ENCODE assay signal across 28 mouse cellular contexts in genomic region chr8:105077071-105077470, GRCm38 (mm10). TPM values are rescaled to one million over a fixed set of nuclear protein-coding genes. Genes with fewer than 3 reads are reported as not detected.
DNase-seq lines count a peak whose midpoint lies in the region; TF ChIP-seq lines count a peak whose summit lies in the region.
"Had no signal": no experiment of that assay in that cellular context is flagged by ENCODE, and none has a peak within 500 bp of the region (broad histone marks: within the 10 kb centered on the region; RNA-seq: fewer than 3 reads in every experiment).

No protein-coding gene starts in this region.

- peaks cover 6% of the 10 kb centered on the region; the same call in 1 of the 2 replicates for H3K4me1 ChIP-seq in kidney, adult 2 months (ENCODE audit: control insufficient read depth, insufficient read depth, low read length)
- H3K4me1 ChIP-seq: embryonic facial prominence, embryonic 13.5 days; embryonic facial prominence, embryonic 15.5 days; forebrain, embryonic 10.5 days; forebrain, embryonic 12.5 days had no signal

- 0 out of 2 replicates have a peak overlapping the region, but pooled peaks have one; percentile 31 for H3K27ac ChIP-seq in kidney, adult 2 months (ENCODE audit: insufficient read depth, low read depth, low read length)
- H3K27ac ChIP-seq: embryonic facial prominence, embryonic 13.5 days; embryonic facial prominence, embryonic 15.5 days; forebrain, embryonic 10.5 days; forebrain, embryonic 12.5 days had no signal

- 67% methylated on average over 6 of the region's 6 CpGs for WGBS in kidney, adult 2 months

- no peaks in the 10 kb centered on the region for H3K36me3 ChIP-seq in kidney, adult 2 months (ENCODE audit: control insufficient read depth, insufficient read depth, low read length)
- H3K36me3 ChIP-seq: embryonic facial prominence, embryonic 13.5 days; embryonic facial prominence, embryonic 15.5 days; forebrain, embryonic 10.5 days; forebrain, embryonic 12.5 days; G1E had no signal

- no peak for DNase-seq in kidney, adult 2 months
- no peak for DNase-seq in kidney, postnatal 14 days
- DNase-seq in retina, postnatal 1 day: peak; percentile 31
- no peak for DNase-seq in retina, embryonic 14.5 days (ENCODE audit: low spot score)
- DNase-seq in Muller cell, postnatal 12 days (ENCODE audit: inconsistent ontology term): peak; percentile 28
- no peak for DNase-seq in frontal cortex, postnatal 36 days (ENCODE audit: low spot score in 2 of 2)
- DNase-seq: adrenal gland, adult 2 months; adrenal gland, postnatal 10 days; adrenal gland, postnatal 25 days; B cell, adult 2 months; cerebellum, adult 11 months; cerebellum, adult 18-20 months; cerebellum, adult 8-10 months; cerebellum, adult 9-11 months; cerebellum, postnatal 14 days; cerebellum, postnatal 36 days; embryo, embryonic 11 days had no signal

- no peak overlapping the region for H3K4me3 ChIP-seq in kidney, adult 2 months (ENCODE audit: insufficient read depth, low read depth, low read length)
- H3K4me3 ChIP-seq: embryonic facial prominence, embryonic 13.5 days; embryonic facial prominence, embryonic 15.5 days; erythroblast, embryonic 14.5 days; forebrain, embryonic 10.5 days; forebrain, embryonic 12.5 days had no signal

- no peak for TF ChIP-seq CTCF in kidney, adult 2 months (conservative IDR thresholded peaks at IDR 0.05; ENCODE audit: insufficient read depth, insufficient read length, low read depth, low read length)

- H3K27me3 ChIP-seq in kidney, adult 2 months (replicated peaks; ENCODE audit: control insufficient read depth, insufficient read depth, low read length): no peaks in the 10 kb centered on the region
- H3K27me3 ChIP-seq: embryonic facial prominence, embryonic 13.5 days; embryonic facial prominence, embryonic 15.5 days; forebrain, embryonic 12.5 days had no signal

- TF ChIP-seq POLR2A in kidney, adult 2 months (IDR thresholded peaks at IDR 0.05; ENCODE audit: low read depth, low read length): no peak

RNA-seq across cellular contexts. Expression of gene Ces3b, which starts 6.5 kb away (rescaled TPM):
- polyA plus RNA-seq in kidney, adult 2 months (2012; rRNA removed): 0.08 TPM in 1 of 2 replicates, not detected in the other
- polyA plus RNA-seq: adrenal gland, adult 2 months; brain, embryonic 14.5 days; CD4-positive, CD25-positive, alpha-beta regulatory T cell, adult 4 months; embryonic facial prominence, embryonic 11.5 days; embryonic facial prominence, embryonic 13.5 days; embryonic facial prominence, embryonic 15.5 days; erythroblast, embryonic 14.5 days; forebrain, embryonic 10.5 days; forebrain, embryonic 12.5 days; forebrain, embryonic 14.5 days; forebrain, embryonic 16.5 days; G1E had no signal

RNA-seq across cellular contexts. Expression of gene Ces3a, which starts 28.7 kb away (rescaled TPM):
- polyA plus RNA-seq in kidney, adult 2 months (2012; rRNA removed): 0.09 and 0.14 TPM in 2 replicates
- polyA plus RNA-seq: brain, embryonic 14.5 days; CD4-positive, CD25-positive, alpha-beta regulatory T cell, adult 4 months; embryonic facial prominence, embryonic 11.5 days; embryonic facial prominence, embryonic 13.5 days; embryonic facial prominence, embryonic 15.5 days; erythroblast, embryonic 14.5 days; forebrain, embryonic 10.5 days; forebrain, embryonic 12.5 days; forebrain, embryonic 14.5 days; forebrain, embryonic 16.5 days; G1E had no signal

RNA-seq across cellular contexts. Expression of gene Ces4a, which starts 54.5 kb away (rescaled TPM):
- polyA plus RNA-seq in kidney, adult 2 months (2012; rRNA removed): 0.03 TPM in 1 of 2 replicates, not detected in the other
- polyA plus RNA-seq: brain, embryonic 14.5 days; embryonic facial prominence, embryonic 11.5 days; embryonic facial prominence, embryonic 13.5 days; embryonic facial prominence, embryonic 15.5 days; erythroblast, embryonic 14.5 days; forebrain, embryonic 10.5 days; forebrain, embryonic 12.5 days; G1E had no signal

Comparison
In these comparisons a context has a peak if more than half of its experiments do, and no peak if none do; other contexts are left out.
1. DNase-seq: peak in retina, postnatal 1 day (single experiment) and Muller cell, postnatal 12 days (single experiment); none in kidney, adult 2 months (single experiment), kidney, postnatal 14 days (single experiment), retina, embryonic 14.5 days (single experiment) and frontal cortex, postnatal 36 days (0 of 2).